Comparison of ENCODE assay signal across 8 mouse cellular contexts in genomic region chr10:79594872-79595589, GRCm38 (mm10). TPM values are rescaled to one million over a fixed set of nuclear protein-coding genes. Genes with fewer than 3 reads are reported as not detected.
DNase-seq lines count a peak whose midpoint lies in the region; ATAC-seq and TF ChIP-seq lines count a peak whose summit lies in the region.

No protein-coding gene starts in this region.

- no peaks in the 10 kb centered on the region for H3K4me1 ChIP-seq in intestine, embryonic 16.5 days (ENCODE audit: control insufficient read depth, insufficient read depth, low read length)
- no peaks in the 10 kb centered on the region for H3K4me1 ChIP-seq in limb, embryonic 10.5 days
- H3K4me1 ChIP-seq in midbrain, embryonic 13.5 days (replicated peaks), result 0 out of 2 replicates have a peak, but pooled peaks cover 3% of the 10 kb centered on the region
- H3K4me1 ChIP-seq in stomach, embryonic 14.5 days (ENCODE audit: control insufficient read depth, insufficient read depth, low read length), result no peaks in the 10 kb centered on the region

- no peaks in the 10 kb centered on the region for H3K27me3 ChIP-seq in intestine, embryonic 16.5 days (replicated peaks; ENCODE audit: control insufficient read depth, insufficient read depth, low read length)
- H3K27me3 ChIP-seq in limb, embryonic 10.5 days (ENCODE audit: low read depth, poor library complexity, severe bottlenecking), result peaks cover 38% of the 10 kb centered on the region
- peaks cover 10% of the 10 kb centered on the region for H3K27me3 ChIP-seq in midbrain, embryonic 13.5 days
- H3K27me3 ChIP-seq in stomach, embryonic 14.5 days (ENCODE audit: control insufficient read depth, insufficient read depth, low read length), result peaks cover 5% of the 10 kb centered on the region; the same call in 1 of the 2 replicates

- ATAC-seq in intestine, embryonic 16.5 days, result peak; percentile 83
- peak; percentile 90 for ATAC-seq in midbrain, embryonic 13.5 days
- ATAC-seq in stomach, embryonic 14.5 days (ENCODE audit: insufficient number of reproducible peaks, insufficient read depth, low FRiP score, low read depth), result peak; percentile 77; the same call in 1 of the 2 replicates

- TF ChIP-seq CTCF in gastrocnemius, adult 2 months (IDR thresholded peaks at IDR 0.05), result peak; percentile 92

- DNase-seq in 416B (ENCODE audit: low read depth) (peak; percentile 70), NIH3T3 (ENCODE audit: low read depth) (peak; percentile 92)
- DNase-seq in cerebellum, postnatal 25 days, result peak; percentile 70 to 81
- peak; percentile 62 for DNase-seq in gastrocnemius, adult 2 months
- peak; percentile 68 for DNase-seq in limb, embryonic 10.5 days (ENCODE audit: low spot score)

- no peaks in the 10 kb centered on the region for H3K36me3 ChIP-seq in intestine, embryonic 16.5 days (ENCODE audit: control insufficient read depth, insufficient read depth, low read length)
- no peaks in the 10 kb centered on the region for H3K36me3 ChIP-seq in limb, embryonic 10.5 days
- H3K36me3 ChIP-seq in midbrain, embryonic 13.5 days, result no peaks in the 10 kb centered on the region
- no peaks in the 10 kb centered on the region for H3K36me3 ChIP-seq in stomach, embryonic 14.5 days (ENCODE audit: control insufficient read depth, insufficient read depth, low read length)

- 14% methylated on average over 17 of the region's 17 CpGs for WGBS in intestine, embryonic 16.5 days
- 20% methylated on average over 17 of the region's 17 CpGs for WGBS in limb, embryonic 10.5 days
- 14% methylated on average over 17 of the region's 17 CpGs for WGBS in midbrain, embryonic 13.5 days
- 15% methylated on average over 17 of the region's 17 CpGs for WGBS in stomach, embryonic 14.5 days

- intact Hi-C loops in gastrocnemius, adult 2 months (cut with DNase I), result loop anchor here (1.0 to 2.0 kb wide), 2 partner anchors 69 to 74 kb away; partner anchors contain the start of genes Madcam1 and Tpgs1

- no peak overlapping the region for H3K4me3 ChIP-seq in gastrocnemius, adult 2 months
- no peak overlapping the region for H3K4me3 ChIP-seq in intestine, embryonic 16.5 days (ENCODE audit: low read length)
- no peak overlapping the region for H3K4me3 ChIP-seq in limb, embryonic 10.5 days
- H3K4me3 ChIP-seq in midbrain, embryonic 13.5 days (replicated peaks), result no peak overlapping the region
- no peak overlapping the region for H3K4me3 ChIP-seq in stomach, embryonic 14.5 days (ENCODE audit: low read depth, low read length)

- H3K9me3 ChIP-seq in intestine, embryonic 16.5 days (ENCODE audit: control insufficient read depth, low read length), result no peaks in the 10 kb centered on the region
- no peaks in the 10 kb centered on the region for H3K9me3 ChIP-seq in limb, embryonic 10.5 days (replicated peaks)
- no peaks in the 10 kb centered on the region for H3K9me3 ChIP-seq in midbrain, embryonic 13.5 days
- no peaks in the 10 kb centered on the region for H3K9me3 ChIP-seq in stomach, embryonic 14.5 days (ENCODE audit: control insufficient read depth, low read depth, low read length)

- no peak overlapping the region for H3K4me2 ChIP-seq in intestine, embryonic 16.5 days (ENCODE audit: low read depth, low read length)
- no peak overlapping the region; the same call in 1 of the 2 replicates for H3K4me2 ChIP-seq in midbrain, embryonic 13.5 days (replicated peaks)
- no peak overlapping the region for H3K4me2 ChIP-seq in stomach, embryonic 14.5 days (replicated peaks; ENCODE audit: low read depth, low read length)

- no peak overlapping the region for H3K9ac ChIP-seq in intestine, embryonic 16.5 days (ENCODE audit: low read depth, low read length)
- H3K9ac ChIP-seq in midbrain, embryonic 13.5 days (replicated peaks), result no peak overlapping the region
- H3K9ac ChIP-seq in stomach, embryonic 14.5 days (replicated peaks; ENCODE audit: low read depth, low read length), result no peak overlapping the region

- H3K27ac ChIP-seq in gastrocnemius, adult 2 months, result no peak overlapping the region
- no peak overlapping the region for H3K27ac ChIP-seq in intestine, embryonic 16.5 days (ENCODE audit: low read length)
- H3K27ac ChIP-seq in limb, embryonic 10.5 days, result no peak overlapping the region
- H3K27ac ChIP-seq in midbrain, embryonic 13.5 days, result no peak overlapping the region
- H3K27ac ChIP-seq in stomach, embryonic 14.5 days (ENCODE audit: low read length), result no peak overlapping the region

RNA-seq across cellular contexts. Expression of gene Theg, which starts 7.9 kb away (rescaled TPM):
- not detected for total RNA-seq in gastrocnemius, adult 2 months (2021)
- not detected in 2 replicates for polyA plus RNA-seq in intestine, embryonic 16.5 days (2015; fragmentation: Nextera tagmentation; extraction: Ambion mirVana)
- not detected in 2 replicates for polyA plus RNA-seq in limb, embryonic 10.5 days (2016; fragmentation: Nextera tagmentation; extraction: Ambion mirVana)
- polyA plus RNA-seq in midbrain, embryonic 13.5 days (2015; fragmentation: Nextera tagmentation; extraction: Ambion mirVana), result not detected in 2 replicates
- not detected in 2 replicates for polyA plus RNA-seq in stomach, embryonic 14.5 days (2014; fragmentation: Nextera tagmentation; extraction: Ambion mirVana)

RNA-seq across cellular contexts. Expression of gene C2cd4c, which starts 18.8 kb away (rescaled TPM):
- total RNA-seq in gastrocnemius, adult 2 months (2021), result under 1 TPM; 0.20 to 0.51 TPM
- 0.02 and 0.07 TPM in 2 replicates for polyA plus RNA-seq in intestine, embryonic 16.5 days (2015; fragmentation: Nextera tagmentation; extraction: Ambion mirVana)
- not detected in 2 replicates for polyA plus RNA-seq in limb, embryonic 10.5 days (2016; fragmentation: Nextera tagmentation; extraction: Ambion mirVana)
- 0.24 and 0.28 TPM in 2 replicates for polyA plus RNA-seq in midbrain, embryonic 13.5 days (2015; fragmentation: Nextera tagmentation; extraction: Ambion mirVana)
- 0.04 and 0.13 TPM in 2 replicates for polyA plus RNA-seq in stomach, embryonic 14.5 days (2014; fragmentation: Nextera tagmentation; extraction: Ambion mirVana)

RNA-seq across cellular contexts. Expression of gene Mier2, which starts 40.0 kb away (rescaled TPM):
- total RNA-seq in gastrocnemius, adult 2 months (2021), result 10 to 100 TPM; 15.8 to 18.9 TPM
- 36.7 and 38.4 TPM in 2 replicates for polyA plus RNA-seq in intestine, embryonic 16.5 days (2015; fragmentation: Nextera tagmentation; extraction: Ambion mirVana)
- 71.3 and 79.8 TPM in 2 replicates for polyA plus RNA-seq in limb, embryonic 10.5 days (2016; fragmentation: Nextera tagmentation; extraction: Ambion mirVana)
- 50.4 and 61.4 TPM in 2 replicates for polyA plus RNA-seq in midbrain, embryonic 13.5 days (2015; fragmentation: Nextera tagmentation; extraction: Ambion mirVana)
- 49.0 and 55.2 TPM in 2 replicates for polyA plus RNA-seq in stomach, embryonic 14.5 days (2014; fragmentation: Nextera tagmentation; extraction: Ambion mirVana)

RNA-seq across cellular contexts. Expression of gene Shc2, which starts 42.7 kb away (rescaled TPM):
- 1 to 10 TPM; 3.2 to 7.5 TPM for total RNA-seq in gastrocnemius, adult 2 months (2021)
- 1.1 and 2.5 TPM in 2 replicates for polyA plus RNA-seq in intestine, embryonic 16.5 days (2015; fragmentation: Nextera tagmentation; extraction: Ambion mirVana)
- 7.8 and 8.6 TPM in 2 replicates for polyA plus RNA-seq in limb, embryonic 10.5 days (2016; fragmentation: Nextera tagmentation; extraction: Ambion mirVana)
- 18.4 and 20.5 TPM in 2 replicates for polyA plus RNA-seq in midbrain, embryonic 13.5 days (2015; fragmentation: Nextera tagmentation; extraction: Ambion mirVana)
- 7.1 and 7.7 TPM in 2 replicates for polyA plus RNA-seq in stomach, embryonic 14.5 days (2014; fragmentation: Nextera tagmentation; extraction: Ambion mirVana)

RNA-seq across cellular contexts. Expression of gene Odf3l2, which starts 50.5 kb away (rescaled TPM):
- 100 to 1,000 TPM in 1 of 2 experiments, 10 to 100 TPM in 1; 56.6 to 180 TPM for total RNA-seq in gastrocnemius, adult 2 months (2021)
- not detected in 2 replicates for polyA plus RNA-seq in intestine, embryonic 16.5 days (2015; fragmentation: Nextera tagmentation; extraction: Ambion mirVana)
- polyA plus RNA-seq in limb, embryonic 10.5 days (2016; fragmentation: Nextera tagmentation; extraction: Ambion mirVana), result not detected in 2 replicates
- 0.27 TPM in 1 of 2 replicates, not detected in the other for polyA plus RNA-seq in midbrain, embryonic 13.5 days (2015; fragmentation: Nextera tagmentation; extraction: Ambion mirVana)
- 0.20 TPM in 1 of 2 replicates, not detected in the other for polyA plus RNA-seq in stomach, embryonic 14.5 days (2014; fragmentation: Nextera tagmentation; extraction: Ambion mirVana)
